ENCODE assay signal across 16 mouse cellular contexts in genomic region chr11:96265954-96266353, GRCm38 (mm10). TPM values are rescaled to one million over a fixed set of nuclear protein-coding genes. Genes with fewer than 3 reads are reported as not detected.
DNase-seq lines count a peak whose midpoint lies in the region; ATAC-seq and TF ChIP-seq lines count a peak whose summit lies in the region.
"Had no signal": no experiment of that assay in that cellular context is flagged by ENCODE, and none has a peak within 500 bp of the region (broad histone marks: within the 10 kb centered on the region; RNA-seq: fewer than 3 reads in every experiment).

No protein-coding gene starts in this region.

- no peaks in the 10 kb centered on the region for H3K4me1 ChIP-seq in lung, embryonic 14.5 days (ENCODE audit: insufficient read depth)
- no peaks in the 10 kb centered on the region for H3K4me1 ChIP-seq in embryonic facial prominence, embryonic 14.5 days (ENCODE audit: control insufficient read depth, insufficient read depth, low read length)
- peaks cover 74% of the 10 kb centered on the region for H3K4me1 ChIP-seq in neural tube, embryonic 15.5 days
- H3K4me1 ChIP-seq: midbrain, embryonic 12.5 days had no signal

- H3K9me3 ChIP-seq in lung, embryonic 14.5 days (ENCODE audit: low read depth, low read length) = no peaks in the 10 kb centered on the region
- no peaks in the 10 kb centered on the region for H3K9me3 ChIP-seq in embryonic facial prominence, embryonic 14.5 days (ENCODE audit: control insufficient read depth, low read length)
- H3K9me3 ChIP-seq in neural tube, embryonic 15.5 days (replicated peaks) = no peaks in the 10 kb centered on the region
- H3K9me3 ChIP-seq: midbrain, embryonic 12.5 days had no signal

- ATAC-seq in lung, embryonic 14.5 days (ENCODE audit: insufficient read depth) = 0 out of 2 replicates have a peak, but pooled peaks have one; percentile 29
- no peak for ATAC-seq in embryonic facial prominence, embryonic 14.5 days (ENCODE audit: low read depth)
- ATAC-seq in neural tube, embryonic 15.5 days (ENCODE audit: low FRiP score) = peak; percentile 33; the same call in 1 of the 2 replicates
- ATAC-seq: inflammation-experienced regulatory T-cells, adult 6 months; Patski had no signal

- WGBS in lung, embryonic 14.5 days = 3% methylated on average over 7 of the region's 7 CpGs
- WGBS in embryonic facial prominence, embryonic 14.5 days = 0% methylated on average over 7 of the region's 7 CpGs
- WGBS in neural tube, embryonic 15.5 days = 6% methylated on average over 7 of the region's 7 CpGs

- DNase-seq in lung, embryonic 14.5 days = peak; percentile 63
- no peak for DNase-seq in lung, adult 18-20 months
- DNase-seq in embryonic facial prominence, embryonic 14.5 days (ENCODE audit: low spot score) = peak; percentile 13
- DNase-seq in kidney, postnatal 14 days = peak; percentile 92
- no peak for DNase-seq in heart, adult 8-10 months (ENCODE audit: low spot score)
- no peak for DNase-seq in cerebellum, postnatal 36 days
- DNase-seq in B cell, adult 2 months = no peak
- DNase-seq: gastrocnemius, postnatal 10 days had no signal

- no peak for TF ChIP-seq CTCF in lung, embryonic 14.5 days (IDR thresholded peaks at IDR 0.05; ENCODE audit: low read depth)

- H3K27ac ChIP-seq in lung, embryonic 14.5 days (ENCODE audit: low read depth) = no peak overlapping the region
- H3K27ac ChIP-seq in embryonic facial prominence, embryonic 14.5 days (replicated peaks; ENCODE audit: low read depth, low read length) = no peak overlapping the region
- H3K27ac ChIP-seq in neural tube, embryonic 15.5 days (replicated peaks) = peak overlapping the region; percentile 38
- H3K27ac ChIP-seq: midbrain, embryonic 12.5 days had no signal

- H3K4me3 ChIP-seq in lung, embryonic 14.5 days (ENCODE audit: low read depth, low read length) = no peak overlapping the region
- H3K4me3 ChIP-seq in embryonic facial prominence, embryonic 14.5 days (ENCODE audit: low read depth, low read length) = no peak overlapping the region
- H3K4me3 ChIP-seq in neural tube, embryonic 15.5 days (replicated peaks) = no peak overlapping the region
- H3K4me3 ChIP-seq: midbrain, embryonic 12.5 days had no signal

- H3K4me2 ChIP-seq in lung, embryonic 14.5 days = no peak overlapping the region
- H3K4me2 ChIP-seq in embryonic facial prominence, embryonic 14.5 days (ENCODE audit: low read depth, low read length) = no peak overlapping the region
- peak overlapping the region; percentile 20; the same call in 1 of the 2 replicates for H3K4me2 ChIP-seq in neural tube, embryonic 15.5 days
- H3K4me2 ChIP-seq: midbrain, embryonic 12.5 days had no signal

- H3K9ac ChIP-seq in lung, embryonic 14.5 days = no peak overlapping the region
- no peak overlapping the region for H3K9ac ChIP-seq in embryonic facial prominence, embryonic 14.5 days (ENCODE audit: low read depth, low read length)
- H3K9ac ChIP-seq in neural tube, embryonic 15.5 days (replicated peaks) = no peak overlapping the region
- H3K9ac ChIP-seq: midbrain, embryonic 12.5 days had no signal

- H3K27me3 ChIP-seq in lung, embryonic 14.5 days (ENCODE audit: insufficient read depth, low read length) = peaks cover 99% of the 10 kb centered on the region
- H3K27me3 ChIP-seq in embryonic facial prominence, embryonic 14.5 days (replicated peaks; ENCODE audit: control insufficient read depth, insufficient read depth, low read length) = peaks cover 99% of the 10 kb centered on the region
- peaks cover 10% of the 10 kb centered on the region; the same call in 1 of the 2 replicates for H3K27me3 ChIP-seq in neural tube, embryonic 15.5 days (replicated peaks)
- H3K27me3 ChIP-seq: Patski had no signal

- H3K36me3 ChIP-seq in lung, embryonic 14.5 days (ENCODE audit: insufficient read depth) = no peaks in the 10 kb centered on the region
- no peaks in the 10 kb centered on the region for H3K36me3 ChIP-seq in embryonic facial prominence, embryonic 14.5 days (ENCODE audit: control insufficient read depth, insufficient read depth, low read length)
- H3K36me3 ChIP-seq in neural tube, embryonic 15.5 days = no peaks in the 10 kb centered on the region
- H3K36me3 ChIP-seq: midbrain, embryonic 12.5 days had no signal

RNA-seq across cellular contexts. Expression of gene Hoxb9, which starts 5.3 kb away (rescaled TPM):
- polyA plus RNA-seq in lung, embryonic 14.5 days (2014; fragmentation: Nextera tagmentation; extraction: Ambion mirVana) = 0.08 and 0.22 TPM in 2 replicates
- 0.10 TPM in 1 of 2 replicates, not detected in the other for polyA plus RNA-seq in embryonic facial prominence, embryonic 14.5 days (2014; fragmentation: Nextera tagmentation; extraction: Ambion mirVana)
- 55.7 and 57.5 TPM in 2 replicates for polyA plus RNA-seq in neural tube, embryonic 15.5 days (2015; fragmentation: Nextera tagmentation; extraction: Ambion mirVana)
- not detected for total RNA-seq in heart, adult 8-10 months (2022)
- total RNA-seq: left cerebral cortex, postnatal 25 days had no signal
- polyA plus RNA-seq: heart, embryonic 16.5 days; inflammation-experienced regulatory T-cells, adult 6 months; liver, embryonic 16.5 days; midbrain, embryonic 12.5 days had no signal

RNA-seq across cellular contexts. Expression of gene Hoxb8, which starts 15.8 kb away (rescaled TPM):
- polyA plus RNA-seq in lung, embryonic 14.5 days (2014; fragmentation: Nextera tagmentation; extraction: Ambion mirVana) = 0.99 and 1.4 TPM in 2 replicates
- not detected in 2 replicates for polyA plus RNA-seq in embryonic facial prominence, embryonic 14.5 days (2014; fragmentation: Nextera tagmentation; extraction: Ambion mirVana)
- polyA plus RNA-seq in neural tube, embryonic 15.5 days (2015; fragmentation: Nextera tagmentation; extraction: Ambion mirVana) = 63.1 and 71.8 TPM in 2 replicates
- not detected for total RNA-seq in heart, adult 8-10 months (2022)
- total RNA-seq: left cerebral cortex, postnatal 25 days had no signal
- polyA plus RNA-seq: heart, embryonic 16.5 days; inflammation-experienced regulatory T-cells, adult 6 months; liver, embryonic 16.5 days; midbrain, embryonic 12.5 days; thymus, postnatal 0 days had no signal

RNA-seq across cellular contexts. Expression of gene Hoxb7, which starts 20.5 kb away (rescaled TPM):
- polyA plus RNA-seq in lung, embryonic 14.5 days (2014; fragmentation: Nextera tagmentation; extraction: Ambion mirVana) = 2.1 and 3.5 TPM in 2 replicates
- 0.39 and 0.42 TPM in 2 replicates for polyA plus RNA-seq in embryonic facial prominence, embryonic 14.5 days (2014; fragmentation: Nextera tagmentation; extraction: Ambion mirVana)
- polyA plus RNA-seq in neural tube, embryonic 15.5 days (2015; fragmentation: Nextera tagmentation; extraction: Ambion mirVana) = 101 and 115 TPM in 2 replicates
- not detected for total RNA-seq in heart, adult 8-10 months (2022)
- total RNA-seq: left cerebral cortex, postnatal 25 days had no signal
- polyA plus RNA-seq: inflammation-experienced regulatory T-cells, adult 6 months; midbrain, embryonic 12.5 days; thymus, postnatal 0 days had no signal

RNA-seq across cellular contexts. Expression of gene Hoxb6, which starts 26.3 kb away (rescaled TPM):
- 19.7 and 24.4 TPM in 2 replicates for polyA plus RNA-seq in lung, embryonic 14.5 days (2014; fragmentation: Nextera tagmentation; extraction: Ambion mirVana)
- polyA plus RNA-seq in embryonic facial prominence, embryonic 14.5 days (2014; fragmentation: Nextera tagmentation; extraction: Ambion mirVana) = 0.22 and 0.97 TPM in 2 replicates
- 109 and 135 TPM in 2 replicates for polyA plus RNA-seq in neural tube, embryonic 15.5 days (2015; fragmentation: Nextera tagmentation; extraction: Ambion mirVana)
- total RNA-seq in heart, adult 8-10 months (2022) = not detected
- total RNA-seq: left cerebral cortex, postnatal 25 days had no signal
- polyA plus RNA-seq: heart, embryonic 16.5 days; inflammation-experienced regulatory T-cells, adult 6 months; midbrain, embryonic 12.5 days had no signal

RNA-seq across cellular contexts. Expression of gene Hoxb5, which starts 37.2 kb away (rescaled TPM):
- polyA plus RNA-seq in lung, embryonic 14.5 days (2014; fragmentation: Nextera tagmentation; extraction: Ambion mirVana) = 65.9 and 76.1 TPM in 2 replicates
- 1.8 and 2.4 TPM in 2 replicates for polyA plus RNA-seq in embryonic facial prominence, embryonic 14.5 days (2014; fragmentation: Nextera tagmentation; extraction: Ambion mirVana)
- polyA plus RNA-seq in neural tube, embryonic 15.5 days (2015; fragmentation: Nextera tagmentation; extraction: Ambion mirVana) = 39.5 and 106 TPM in 2 replicates
- total RNA-seq in heart, adult 8-10 months (2022) = under 1 TPM in 1 of 4 experiments, not detected in 3; 0.11 TPM
- total RNA-seq: left cerebral cortex, postnatal 25 days had no signal
- polyA plus RNA-seq: inflammation-experienced regulatory T-cells, adult 6 months; midbrain, embryonic 12.5 days had no signal

Comparison
In these comparisons a context has a peak if more than half of its experiments do, and no peak if none do; other contexts are left out.
1. DNase-seq: peak in lung, embryonic 14.5 days (single experiment), embryonic facial prominence, embryonic 14.5 days (single experiment) and kidney, postnatal 14 days (single experiment); none in lung, adult 18-20 months (0 of 2), heart, adult 8-10 months (single experiment), cerebellum, postnatal 36 days (0 of 2) and B cell, adult 2 months (0 of 2).
2. RNA of gene Hoxb9, which starts 5.3 kb away (polyA plus RNA-seq): 55.7 to 57.5 TPM in neural tube, embryonic 15.5 days; 0.10 TPM in embryonic facial prominence, embryonic 14.5 days and 0.08 to 0.22 TPM in lung, embryonic 14.5 days; every median in the first group is over 10 times any median in the second.
3. RNA of gene Hoxb8, which starts 15.8 kb away (polyA plus RNA-seq): 63.1 to 71.8 TPM in neural tube, embryonic 15.5 days; 0.99 to 1.4 TPM in lung, embryonic 14.5 days and not detected in embryonic facial prominence, embryonic 14.5 days; every median in the first group is over 10 times any median in the second.
4. RNA of gene Hoxb7, which starts 20.5 kb away (polyA plus RNA-seq): 101 to 115 TPM in neural tube, embryonic 15.5 days; 2.1 to 3.5 TPM in lung, embryonic 14.5 days and 0.39 to 0.42 TPM in embryonic facial prominence, embryonic 14.5 days; every median in the first group is over 10 times any median in the second.